In genomic region chr8:120787631-120788030, GRCm38 (mm10) we compare ENCODE assay signal across 16 mouse cellular contexts. TPM values are rescaled to one million over a fixed set of nuclear protein-coding genes. Genes with fewer than 3 reads are reported as not detected.
DNase-seq lines count a peak whose midpoint lies in the region; TF ChIP-seq lines count a peak whose summit lies in the region.
"Had no signal": no experiment of that assay in that cellular context is flagged by ENCODE, and none has a peak within 500 bp of the region (broad histone marks: within the 10 kb centered on the region; RNA-seq: fewer than 3 reads in every experiment).

No protein-coding gene starts in this region.

- H3K27me3 ChIP-seq in testis, adult 2 months (ENCODE audit: control insufficient read depth, insufficient read depth, low read length): no peaks in the 10 kb centered on the region
- H3K27me3 ChIP-seq: forebrain, embryonic 13.5 days had no signal

- DNase-seq in adrenal gland, postnatal 14 days: peak; percentile 33
- DNase-seq in adrenal gland, postnatal 4 days (ENCODE audit: low spot score in 2 of 2): no peak
- peak; percentile 30 for DNase-seq in kidney, postnatal 10 days
- no peak for DNase-seq in kidney, postnatal 36 days
- DNase-seq in testis, postnatal 14 days (ENCODE audit: low spot score): no peak
- DNase-seq: adrenal gland, postnatal 10 days; cerebellum, adult 2 months; cerebellum, postnatal 10 days; forebrain, postnatal 0 days; gastrocnemius, postnatal 14 days; heart, postnatal 10 days had no signal

- no peaks in the 10 kb centered on the region for H3K4me1 ChIP-seq in testis, adult 2 months (ENCODE audit: control insufficient read depth, insufficient read depth, low read length)
- H3K4me1 ChIP-seq: forebrain, embryonic 13.5 days; hindbrain, embryonic 13.5 days had no signal

- peak overlapping the region; percentile 72 for H3K4me3 ChIP-seq in testis, adult 2 months (ENCODE audit: control insufficient read depth, low read depth, low read length)
- H3K4me3 ChIP-seq: embryonic facial prominence, embryonic 10.5 days; forebrain, embryonic 13.5 days; hindbrain, embryonic 13.5 days had no signal

- no peak for TF ChIP-seq POLR2A in testis, adult 2 months (IDR thresholded peaks at IDR 0.05; ENCODE audit: control insufficient read depth, low read depth, low read length)

- no peaks in the 10 kb centered on the region for H3K36me3 ChIP-seq in testis, adult 2 months (ENCODE audit: control insufficient read depth, insufficient read depth, low read length)
- H3K36me3 ChIP-seq: embryonic facial prominence, embryonic 10.5 days; hindbrain, embryonic 13.5 days had no signal

- TF ChIP-seq CTCF in testis, adult 2 months (IDR thresholded peaks at IDR 0.05; ENCODE audit: control insufficient read depth, insufficient read depth, insufficient replicate concordance, low read depth, low read length): no peak

- H3K27ac ChIP-seq in testis, adult 2 months (ENCODE audit: control insufficient read depth, insufficient read depth, low read depth, low read length): no peak overlapping the region
- H3K27ac ChIP-seq: embryonic facial prominence, embryonic 10.5 days; forebrain, embryonic 13.5 days; hindbrain, embryonic 13.5 days; hindbrain, postnatal 0 days had no signal

RNA-seq across cellular contexts. Expression of gene Irf8, which starts 51.5 kb away (rescaled TPM):
- total RNA-seq in adrenal gland, postnatal 14 days (2021): 16.9 and 31.7 TPM in 2 replicates
- 10 to 100 TPM; 29.8 to 40.5 TPM for total RNA-seq in adrenal gland, postnatal 4 days (2021)
- polyA plus RNA-seq in testis, adult 2 months (2012; rRNA removed): 2.9 and 3.4 TPM in 2 replicates

Comparison
In these comparisons a context has a peak if more than half of its experiments do, and no peak if none do; other contexts are left out.
1. DNase-seq: peak in adrenal gland, postnatal 14 days (single experiment) and kidney, postnatal 10 days (single experiment); none in adrenal gland, postnatal 4 days (0 of 2), kidney, postnatal 36 days (0 of 2) and testis, postnatal 14 days (single experiment).